In the genomic region with DNA sequence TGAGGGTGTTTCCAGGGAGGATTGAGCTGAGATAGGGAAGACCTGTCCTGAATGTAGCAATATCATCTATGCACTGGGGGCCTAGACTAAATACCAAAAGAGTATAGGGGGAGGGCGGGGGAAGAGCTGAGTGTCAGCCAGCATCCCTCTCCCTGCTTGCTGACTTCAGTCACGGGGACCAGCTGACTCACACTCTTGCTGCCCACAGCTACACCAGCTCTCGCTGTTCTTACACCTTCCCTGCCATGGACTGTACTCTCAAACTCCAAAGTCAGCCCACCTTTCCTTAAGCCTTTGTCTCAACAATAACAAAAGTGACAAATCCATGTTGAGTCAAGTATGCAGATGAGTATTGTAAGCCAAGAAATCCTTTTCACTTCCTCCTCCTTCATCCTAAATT, we compare ENCODE assay signal across 23 mouse cellular contexts.
A peak's percentile ranks its signal among the peaks of the same experiment; 100 is the strongest.
DNase-seq lines count a peak whose midpoint lies in the region; TF ChIP-seq lines count a peak whose summit lies in the region.
"Had no signal": no experiment of that assay in that cellular context is flagged by ENCODE, and none has a peak within 500 bp of the region (broad histone marks: within the 10 kb centered on the region; RNA-seq: fewer than 3 reads in every experiment).

No protein-coding gene starts in this region.

- H3K27me3 ChIP-seq in thymus, adult 2 months (ENCODE audit: control insufficient read depth, insufficient read depth, low read length): no peaks in the 10 kb centered on the region
- H3K27me3 ChIP-seq: forebrain, embryonic 15.5 days; Patski had no signal

- no peak overlapping the region for H3K27ac ChIP-seq in thymus, adult 2 months (ENCODE audit: control insufficient read depth, insufficient read depth, low read length)
- H3K27ac ChIP-seq: embryonic facial prominence, embryonic 10.5 days; embryonic facial prominence, embryonic 12.5 days; forebrain, embryonic 13.5 days; forebrain, embryonic 15.5 days had no signal

- H3K4me1 ChIP-seq in thymus, adult 2 months (replicated peaks; ENCODE audit: control insufficient read depth, insufficient read depth, low read length): peaks cover 23% of the 10 kb centered on the region

- peak; percentile 40 to 61 for DNase-seq in frontal cortex, adult 2 months (ENCODE audit: extremely low spot score in 1 of 2, low spot score in 1 of 2)
- no peak for DNase-seq in frontal cortex, postnatal 10 days (ENCODE audit: low spot score in 2 of 2)
- peak; percentile 77 for DNase-seq in right cerebral cortex, adult 18-20 months
- no peak for DNase-seq in right cerebral cortex, postnatal 10 days (ENCODE audit: low spot score in 2 of 2)
- peak; percentile 24 for DNase-seq in 3T3-L1 (ENCODE audit: low read depth, low spot score)
- peak; percentile 83 for DNase-seq in brain, adult 2 months (ENCODE audit: low read depth, low spot score)
- no peak for DNase-seq in thymus, adult 2 months
- DNase-seq: adrenal gland, adult 2 months; adrenal gland, postnatal 10 days; adrenal gland, postnatal 25 days; B cell, adult 2 months; cerebellum, adult 11-12 months; cerebellum, adult 2 months; cerebellum, adult 9-10 months; cerebellum, postnatal 10 days; cerebellum, postnatal 25 days; forebrain, postnatal 0 days had no signal

- TF ChIP-seq POLR2A in thymus, adult 2 months (IDR thresholded peaks at IDR 0.05; ENCODE audit: control insufficient read depth, extremely low read depth, insufficient read depth, low read length, poor library complexity): no peak

- WGBS in thymus, adult 2 months: 85% methylated on average over 3 of the region's 3 CpGs

- no peak for TF ChIP-seq CTCF in thymus, adult 2 months (IDR thresholded peaks at IDR 0.05; ENCODE audit: borderline replicate concordance, control insufficient read depth, extremely low read depth, insufficient read depth, low read length, poor library complexity)

- H3K36me3 ChIP-seq in thymus, adult 2 months (ENCODE audit: control insufficient read depth, insufficient read depth, low read length): no peaks in the 10 kb centered on the region
- H3K36me3 ChIP-seq: embryonic facial prominence, embryonic 10.5 days; embryonic facial prominence, embryonic 12.5 days; forebrain, embryonic 15.5 days; G1E had no signal

- no peak overlapping the region for H3K4me3 ChIP-seq in thymus, adult 2 months (ENCODE audit: control insufficient read depth, insufficient read depth, low read length)
- H3K4me3 ChIP-seq: embryonic facial prominence, embryonic 10.5 days; embryonic facial prominence, embryonic 12.5 days; forebrain, embryonic 13.5 days; forebrain, embryonic 15.5 days had no signal

Comparison
In these comparisons a context has a peak if more than half of its experiments do, and no peak if none do; other contexts are left out.
1. DNase-seq: peak in frontal cortex, adult 2 months (2 of 2), right cerebral cortex, adult 18-20 months (single experiment), 3T3-L1 (single experiment) and brain, adult 2 months (single experiment); none in frontal cortex, postnatal 10 days (0 of 2), right cerebral cortex, postnatal 10 days (0 of 2) and thymus, adult 2 months (single experiment).